Mouse (Mus musculus): Measurements from ENCODE around the gene Tfap2b. TPM values are rescaled to one million over a fixed set of nuclear protein-coding genes. Genes with fewer than 3 reads are reported as not detected.

The Tfap2b gene
- not detected for polyA plus RNA-seq (2014; fragmentation: Illumina TruSeq; extraction: RNeasy Lipid Tissue Mini Kit (QIAGEN cat#74804); ENCODE audit: insufficient read depth, low read depth, low replicate concordance)

DNA sequence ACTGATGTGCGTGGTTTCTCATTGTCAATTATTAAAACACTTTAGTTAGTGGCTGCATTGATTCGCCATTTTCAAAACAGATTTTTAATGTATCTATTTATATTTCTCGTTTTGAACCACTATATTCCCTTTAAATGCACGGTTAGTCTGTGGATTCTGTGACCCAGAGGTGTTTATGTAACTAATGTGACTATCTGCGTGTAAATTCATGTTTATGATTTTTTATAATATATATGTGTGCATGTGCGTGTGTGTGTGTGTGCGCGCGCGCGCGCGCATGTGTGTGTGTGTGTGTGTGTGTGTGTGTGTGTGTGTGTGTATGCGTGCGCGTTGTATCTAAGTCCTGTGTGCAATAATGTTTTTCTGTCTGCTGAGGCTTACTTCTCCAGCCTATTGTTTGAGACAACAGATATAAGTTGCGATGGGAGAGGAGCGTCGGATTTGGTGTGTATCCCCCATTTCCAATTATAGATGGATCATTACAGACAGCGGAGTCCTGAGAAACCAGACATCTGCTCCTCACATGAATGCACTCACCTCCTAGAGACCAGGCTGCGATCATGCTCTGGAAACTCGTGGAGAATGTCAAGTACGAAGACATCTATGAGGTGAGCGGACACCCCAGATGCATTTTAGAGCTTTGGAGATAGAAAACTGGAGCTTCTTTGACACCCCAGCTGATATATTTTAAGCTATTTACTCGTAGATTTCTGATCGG, at the start of gene Tfap2b:
Tfap2b (plus strand) TSS at position 274 of the 718 bp plus-strand sequence.

Other genes with a start within 250 kb of the Tfap2b start
- gene Tfap2d, start 105.9 kb upstream of the Tfap2b start, polyA plus RNA-seq (2014; fragmentation: Illumina TruSeq; extraction: RNeasy Lipid Tissue Mini Kit (QIAGEN cat#74804); ENCODE audit: insufficient read depth, low read depth, low replicate concordance), result not detected